Mouse (Mus musculus): Measurements from ENCODE around the gene Olfr1461. TPM values are rescaled to one million over a fixed set of nuclear protein-coding genes. Genes with fewer than 3 reads are reported as not detected.

Olfr1461 gene
- not detected for total RNA-seq (2023)

GRCm38 (mm10) chr19:13162700-13163099, at the start of gene Olfr1461:
Gene Olfr1461 (plus strand): TSS chr19:13163000.

DNA sequence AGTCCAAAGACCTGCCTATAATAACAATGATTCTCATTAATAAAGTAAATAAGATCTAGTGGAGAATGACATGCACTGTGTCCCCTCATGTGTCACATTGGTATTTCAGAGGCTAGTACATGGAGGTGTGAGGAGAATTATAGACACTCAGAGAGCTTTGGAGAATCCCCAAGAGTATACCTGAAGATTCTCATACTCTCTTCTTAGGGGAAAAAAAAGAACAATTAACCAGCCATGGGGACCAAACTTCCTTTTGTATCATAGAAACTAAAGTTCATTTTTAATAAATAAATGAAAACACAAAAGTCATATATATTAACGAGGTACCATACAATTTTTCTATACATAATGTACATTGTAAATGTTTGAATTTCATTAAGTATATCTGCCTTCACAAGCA, 13.4 kb upstream of the Olfr1461 start, which contains the start of gene Olfr1459:
TSS of gene Olfr1459 (minus strand) at position 101 of the 400 bp plus-strand sequence.

DNA sequence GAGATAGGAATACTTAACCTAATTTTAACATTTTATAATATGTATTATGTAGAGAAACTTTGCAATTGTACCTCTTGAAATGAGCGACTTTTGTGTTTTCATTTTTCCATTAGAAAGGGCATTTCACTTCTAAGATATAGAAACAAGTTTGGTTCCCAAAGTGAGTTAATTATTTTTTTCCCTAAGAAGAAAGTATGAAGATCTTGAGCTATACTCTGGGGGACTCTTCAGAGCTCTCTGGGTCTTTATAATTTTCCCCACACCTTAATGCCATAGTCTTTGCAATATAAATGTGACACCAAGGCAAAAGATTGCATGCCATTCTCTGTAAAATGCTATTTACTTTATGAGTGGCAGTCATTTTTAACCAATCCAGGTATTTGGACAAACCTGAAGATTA, 22.6 kb downstream of the Olfr1461 start, which contains the start of gene Olfr1462:
TSS of gene Olfr1462 (plus strand) at position 301 of the 400 bp plus-strand sequence.

Other genes with a start within 250 kb of the Olfr1461 start
- gene Olfr1448, start 238.6 kb upstream of the Olfr1461 start, total RNA-seq (2023) = not detected
- gene Olfr1449, start 232.2 kb upstream of the Olfr1461 start, total RNA-seq (2023) = not detected
- not detected for gene Olfr1450, start 212.7 kb upstream of the Olfr1461 start, total RNA-seq (2023)
- gene Olfr1451, start 168.0 kb upstream of the Olfr1461 start, total RNA-seq (2023) = not detected
- gene Olfr1453, start 134.7 kb upstream of the Olfr1461 start, total RNA-seq (2023) = not detected
- gene Olfr1454, start 102.4 kb upstream of the Olfr1461 start, total RNA-seq (2023) = not detected
- not detected for gene Olfr1457, start 65.1 kb upstream of the Olfr1461 start, total RNA-seq (2023)
- not detected for gene Olfr1458, start 56.2 kb upstream of the Olfr1461 start, total RNA-seq (2023)
- gene Olfr1459, start 13.5 kb upstream of the Olfr1461 start, total RNA-seq (2023) = under 1 TPM; 0.11 to 0.13 TPM
- gene Olfr1462, start 22.7 kb downstream of the Olfr1461 start, total RNA-seq (2023) = not detected
- gene Olfr1463, start 68.3 kb downstream of the Olfr1461 start, total RNA-seq (2023) = not detected
- not detected for gene Olfr1465, start 152.5 kb downstream of the Olfr1461 start, total RNA-seq (2023)
- gene Olfr1466, start 175.9 kb downstream of the Olfr1461 start, total RNA-seq (2023) = not detected
- not detected for gene Olfr1467, start 199.2 kb downstream of the Olfr1461 start, total RNA-seq (2023)
- not detected for gene Olfr1469, start 244.8 kb downstream of the Olfr1461 start, total RNA-seq (2023)